11 mouse cellular contexts compared by ENCODE assay signal in the genomic region with DNA sequence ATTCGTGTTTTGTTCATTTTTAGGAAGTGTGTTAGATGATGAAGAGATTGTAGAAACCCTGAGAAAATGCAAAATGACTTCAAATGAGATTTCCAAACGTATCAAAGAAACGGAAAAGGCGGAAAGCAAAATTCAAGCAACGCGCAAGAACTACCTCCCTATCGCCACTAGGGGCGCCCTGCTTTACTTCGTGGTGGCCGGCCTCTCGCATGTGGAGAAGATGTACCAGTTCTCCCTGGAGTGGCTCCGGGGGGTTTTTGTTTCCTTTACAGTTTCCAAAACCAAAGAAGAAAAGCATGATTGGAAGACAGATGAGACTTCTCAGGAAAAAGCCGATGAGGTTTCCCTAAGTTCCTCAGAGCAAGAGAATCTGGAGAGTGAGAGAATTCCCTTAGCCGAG.
A peak's percentile ranks its signal among the peaks of the same experiment; 100 is the strongest.
DNase-seq lines count a peak whose midpoint lies in the region; ATAC-seq and TF ChIP-seq lines count a peak whose summit lies in the region.
"Had no signal": no experiment of that assay in that cellular context is flagged by ENCODE, and none has a peak within 500 bp of the region (broad histone marks: within the 10 kb centered on the region; RNA-seq: fewer than 3 reads in every experiment).

No protein-coding gene starts in this region.

- TF ChIP-seq EP300 in MEL (IDR thresholded peaks at IDR 0.05; ENCODE audit: low read depth in 1 of 2, low read length in 2 of 2) = no peak

- 58% methylated on average over 14 of the region's 14 CpGs for WGBS in hindbrain, embryonic 11.5 days
- 58% methylated on average over 14 of the region's 14 CpGs for WGBS in hindbrain, embryonic 13.5 days
- 56% methylated on average over 14 of the region's 14 CpGs for WGBS in midbrain, embryonic 11.5 days
- WGBS in midbrain, embryonic 15.5 days = 58% methylated on average over 14 of the region's 14 CpGs

- TF ChIP-seq RAD21 in MEL (IDR thresholded peaks at IDR 0.05; ENCODE audit: low read depth, low read length) = no peak

- ATAC-seq in hindbrain, embryonic 11.5 days (ENCODE audit: low FRiP score) = no peak
- ATAC-seq in hindbrain, embryonic 13.5 days (ENCODE audit: low FRiP score) = no peak
- no peak for ATAC-seq in midbrain, embryonic 11.5 days (ENCODE audit: low FRiP score)
- no peak for ATAC-seq in midbrain, embryonic 15.5 days (replicated peaks)
- ATAC-seq: hindbrain, embryonic 16.5 days had no signal

- peak; percentile 42 for DNase-seq in hindbrain, embryonic 11.5 days (ENCODE audit: low spot score)
- peak; percentile 82 for DNase-seq in midbrain, embryonic 11.5 days (ENCODE audit: low spot score, missing footprints)
- DNase-seq in MEL (ENCODE audit: low read depth, low spot score) = peak; percentile 8
- DNase-seq in mesoderm, embryonic 11.5 days (ENCODE audit: low read depth, low spot score) = peak; percentile 15
- DNase-seq in kidney, postnatal 14 days = no peak
- no peak for DNase-seq in cerebellum, adult 9-11 months
- DNase-seq: heart, adult 18-20 months had no signal

- no peak for TF ChIP-seq POLR2A in MEL (IDR thresholded peaks at IDR 0.05; ENCODE audit: control insufficient read depth in 1 of 2, insufficient read depth in 1 of 2, low read depth in 1 of 2, low read length in 2 of 2, poor library complexity in 1 of 2)

- H3K9ac ChIP-seq in hindbrain, embryonic 11.5 days (ENCODE audit: low read depth, low read length) = no peak overlapping the region
- no peak overlapping the region for H3K9ac ChIP-seq in hindbrain, embryonic 13.5 days
- H3K9ac ChIP-seq in midbrain, embryonic 11.5 days (ENCODE audit: low read length) = no peak overlapping the region
- H3K9ac ChIP-seq in midbrain, embryonic 15.5 days = no peak overlapping the region
- H3K9ac ChIP-seq in MEL (ENCODE audit: control insufficient read depth, low read depth, low read length, poor library complexity, severe bottlenecking) = no peak overlapping the region
- H3K9ac ChIP-seq: neural tube, embryonic 15.5 days had no signal

- no peak overlapping the region for H3K27ac ChIP-seq in hindbrain, embryonic 11.5 days (ENCODE audit: low read depth, low read length)
- no peak overlapping the region for H3K27ac ChIP-seq in hindbrain, embryonic 13.5 days
- H3K27ac ChIP-seq in midbrain, embryonic 11.5 days (ENCODE audit: low read depth, low read length) = no peak overlapping the region
- no peak overlapping the region for H3K27ac ChIP-seq in midbrain, embryonic 15.5 days
- no peak overlapping the region for H3K27ac ChIP-seq in MEL (ENCODE audit: control insufficient read depth, low read depth, low read length)
- H3K27ac ChIP-seq: neural tube, embryonic 15.5 days had no signal

- no peak overlapping the region for H3K4me2 ChIP-seq in hindbrain, embryonic 11.5 days (replicated peaks; ENCODE audit: low read depth, low read length)
- no peak overlapping the region for H3K4me2 ChIP-seq in hindbrain, embryonic 13.5 days
- H3K4me2 ChIP-seq in midbrain, embryonic 11.5 days = no peak overlapping the region
- no peak overlapping the region for H3K4me2 ChIP-seq in midbrain, embryonic 15.5 days
- H3K4me2 ChIP-seq: neural tube, embryonic 15.5 days had no signal

- H3K36me3 ChIP-seq in hindbrain, embryonic 11.5 days (ENCODE audit: control insufficient read depth, insufficient read depth, low read length) = no peaks in the 10 kb centered on the region
- H3K36me3 ChIP-seq in hindbrain, embryonic 13.5 days = no peaks in the 10 kb centered on the region
- H3K36me3 ChIP-seq in midbrain, embryonic 11.5 days (ENCODE audit: control insufficient read depth, insufficient read depth, low read length) = no peaks in the 10 kb centered on the region
- no peaks in the 10 kb centered on the region for H3K36me3 ChIP-seq in midbrain, embryonic 15.5 days (replicated peaks)
- no peaks in the 10 kb centered on the region for H3K36me3 ChIP-seq in MEL (ENCODE audit: control insufficient read depth in 1 of 2, insufficient read depth in 2 of 2, low read length in 2 of 2)
- H3K36me3 ChIP-seq: neural tube, embryonic 15.5 days had no signal

- peak; percentile 33 to 58 (median 42) for TF ChIP-seq CTCF in MEL (IDR thresholded peaks at IDR 0.05 in 2 of 3, conservative IDR thresholded peaks at IDR 0.05 in 1 of 3; ENCODE audit: control insufficient read depth in 1 of 3, insufficient read depth in 1 of 3, low read depth in 2 of 3, low read length in 3 of 3, poor library complexity in 1 of 3, severe bottlenecking in 1 of 3)

- no peaks in the 10 kb centered on the region for H3K9me3 ChIP-seq in hindbrain, embryonic 11.5 days (ENCODE audit: control insufficient read depth, low read length)
- H3K9me3 ChIP-seq in hindbrain, embryonic 13.5 days = no peaks in the 10 kb centered on the region
- no peaks in the 10 kb centered on the region for H3K9me3 ChIP-seq in midbrain, embryonic 11.5 days (ENCODE audit: control insufficient read depth, low read length)
- H3K9me3 ChIP-seq in midbrain, embryonic 15.5 days = no peaks in the 10 kb centered on the region
- no peaks in the 10 kb centered on the region for H3K9me3 ChIP-seq in MEL (replicated peaks; ENCODE audit: insufficient read depth, low read length)

- H3K4me1 ChIP-seq in hindbrain, embryonic 11.5 days (replicated peaks; ENCODE audit: control insufficient read depth, insufficient read depth, low read length) = no peaks in the 10 kb centered on the region
- no peaks in the 10 kb centered on the region for H3K4me1 ChIP-seq in hindbrain, embryonic 13.5 days (replicated peaks)
- no peaks in the 10 kb centered on the region for H3K4me1 ChIP-seq in midbrain, embryonic 11.5 days (ENCODE audit: control insufficient read depth, insufficient read depth, low read length)
- H3K4me1 ChIP-seq in midbrain, embryonic 15.5 days = no peaks in the 10 kb centered on the region
- no peaks in the 10 kb centered on the region for H3K4me1 ChIP-seq in MEL (ENCODE audit: control insufficient read depth in 1 of 2, insufficient read depth in 2 of 2, low read length in 2 of 2)
- H3K4me1 ChIP-seq: neural tube, embryonic 15.5 days had no signal

- H3K79me2 ChIP-seq in MEL (ENCODE audit: control insufficient read depth, insufficient read depth, low read length, poor library complexity) = no peaks in the 10 kb centered on the region

- H3K27me3 ChIP-seq in hindbrain, embryonic 11.5 days (ENCODE audit: control insufficient read depth, insufficient read depth, low read length) = no peaks in the 10 kb centered on the region
- no peaks in the 10 kb centered on the region for H3K27me3 ChIP-seq in hindbrain, embryonic 13.5 days
- no peaks in the 10 kb centered on the region for H3K27me3 ChIP-seq in midbrain, embryonic 11.5 days (ENCODE audit: control insufficient read depth, insufficient read depth, low read length)
- H3K27me3 ChIP-seq in midbrain, embryonic 15.5 days (replicated peaks) = no peaks in the 10 kb centered on the region
- no peaks in the 10 kb centered on the region for H3K27me3 ChIP-seq in MEL (ENCODE audit: control insufficient read depth in 1 of 2, insufficient read depth in 2 of 2, low read length in 2 of 2)
- H3K27me3 ChIP-seq: neural tube, embryonic 15.5 days had no signal

- no peak overlapping the region for H3K4me3 ChIP-seq in hindbrain, embryonic 11.5 days (ENCODE audit: low read depth, low read length)
- no peak overlapping the region for H3K4me3 ChIP-seq in hindbrain, embryonic 13.5 days
- H3K4me3 ChIP-seq in midbrain, embryonic 11.5 days (ENCODE audit: low read depth, low read length) = no peak overlapping the region
- no peak overlapping the region for H3K4me3 ChIP-seq in midbrain, embryonic 15.5 days
- H3K4me3 ChIP-seq in MEL (ENCODE audit: control insufficient read depth in 1 of 2, insufficient read depth in 1 of 2, low read depth in 2 of 2, low read length in 2 of 2) = no peak overlapping the region
- H3K4me3 ChIP-seq: neural tube, embryonic 15.5 days had no signal

TF ChIP-seq in MEL, 35 proteins besides CTCF, POLR2A, EP300 and RAD21:
- TF ChIP-seq ETS1 (IDR thresholded peaks at IDR 0.05; ENCODE audit: low read depth, low read length) = no peak
- no peak for TF ChIP-seq MXI1 (IDR thresholded peaks at IDR 0.05; ENCODE audit: low read depth, low read length)
- no peak for TF ChIP-seq MAFK (IDR thresholded peaks at IDR 0.05; ENCODE audit: borderline replicate concordance, low read depth, low read length)
- no peak for TF ChIP-seq ZC3H11A (IDR thresholded peaks at IDR 0.05; ENCODE audit: low read depth, low read length)
- no peak for TF ChIP-seq E2F4 (IDR thresholded peaks at IDR 0.05; ENCODE audit: borderline replicate concordance, low read depth, low read length)
- TF ChIP-seq GATA1 (IDR thresholded peaks at IDR 0.05; ENCODE audit: low read depth, low read length) = no peak
- TF ChIP-seq MEF2A (IDR thresholded peaks at IDR 0.05; ENCODE audit: extremely low read depth, insufficient replicate concordance, low read depth, low read length, poor library complexity, severe bottlenecking) = no peak
- TF ChIP-seq NELFE (IDR thresholded peaks at IDR 0.05; ENCODE audit: low read depth, low read length) = no peak
- no peak for TF ChIP-seq SMC3 (IDR thresholded peaks at IDR 0.05; ENCODE audit: low read depth, low read length)
- TF ChIP-seq MYC (IDR thresholded peaks at IDR 0.05; ENCODE audit: low read depth, low read length) = no peak
- TF ChIP-seq CHD2 (IDR thresholded peaks at IDR 0.05; ENCODE audit: low read length) = no peak
- TF ChIP-seq MAX (IDR thresholded peaks at IDR 0.05; ENCODE audit: low read length) = no peak
- no peak for TF ChIP-seq BHLHE40 (IDR thresholded peaks at IDR 0.05; ENCODE audit: borderline replicate concordance, low read depth, low read length)
- no peak for TF ChIP-seq KAT2A (conservative IDR thresholded peaks at IDR 0.05; ENCODE audit: low read depth, low read length)
- no peak for TF ChIP-seq SIN3A (IDR thresholded peaks at IDR 0.05; ENCODE audit: low read length)
- no peak for TF ChIP-seq UBTF (IDR thresholded peaks at IDR 0.05; ENCODE audit: borderline replicate concordance, insufficient read depth, low read depth, low read length)

Comparison
In these comparisons a context has a peak if more than half of its experiments do, and no peak if none do; other contexts are left out.
1. DNase-seq: peak in hindbrain, embryonic 11.5 days (single experiment), midbrain, embryonic 11.5 days (single experiment), MEL (single experiment) and mesoderm, embryonic 11.5 days (single experiment); none in kidney, postnatal 14 days (single experiment) and cerebellum, adult 9-11 months (single experiment).